Mouse (Mus musculus): ENCODE results near the gene Fbln2. TPM values are rescaled to one million over a fixed set of nuclear protein-coding genes. Genes with fewer than 3 reads are reported as not detected.

Gene Fbln2
- polyA plus RNA-seq, 1 experiment from 2014 or later = 9.1 TPM

DNA sequence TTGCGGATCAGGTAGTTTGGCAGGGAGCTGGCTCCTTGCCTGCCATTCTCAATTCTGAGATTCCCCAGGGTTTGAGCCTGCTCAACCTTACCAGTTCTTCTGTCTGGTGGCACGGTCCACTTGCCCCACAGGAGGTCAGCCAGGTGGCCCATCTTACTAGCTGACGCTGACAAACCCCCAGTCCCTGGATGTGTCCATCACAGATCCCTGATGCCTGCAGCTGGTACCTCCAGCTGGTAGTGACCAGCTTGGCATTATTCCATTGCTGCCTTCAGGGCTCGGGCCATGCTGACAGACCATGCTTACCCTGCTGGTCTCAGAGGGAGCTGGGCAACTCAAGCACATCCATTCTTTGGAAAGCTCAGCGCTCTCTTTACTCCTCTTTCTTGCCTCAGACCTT is 18.7 kb downstream of the Fbln2 start:
- no peaks in the 10 kb centered on the region for H3K27me3 ChIP-seq (ENCODE audit: control insufficient read depth, insufficient read depth, low read length)
- WGBS = 78% methylated on average over 5 of the region's 5 CpGs
- H3K9me3 ChIP-seq (ENCODE audit: control insufficient read depth, low read length) = no peaks in the 10 kb centered on the region
- H3K4me1 ChIP-seq (ENCODE audit: control insufficient read depth, insufficient read depth, low read length) = no peaks in the 10 kb centered on the region
- H3K9ac ChIP-seq (replicated peaks; ENCODE audit: low read depth, low read length) = no peak overlapping the region
- no peak overlapping the region for H3K27ac ChIP-seq (ENCODE audit: low read depth, low read length)
- no peak for ATAC-seq (ENCODE audit: low read depth)
- no peak overlapping the region for H3K4me2 ChIP-seq (ENCODE audit: low read depth, low read length)
- H3K4me3 ChIP-seq (ENCODE audit: low read depth, low read length) = no peak overlapping the region
- no peaks in the 10 kb centered on the region for H3K36me3 ChIP-seq (ENCODE audit: control insufficient read depth, insufficient read depth, low read length)

DNA sequence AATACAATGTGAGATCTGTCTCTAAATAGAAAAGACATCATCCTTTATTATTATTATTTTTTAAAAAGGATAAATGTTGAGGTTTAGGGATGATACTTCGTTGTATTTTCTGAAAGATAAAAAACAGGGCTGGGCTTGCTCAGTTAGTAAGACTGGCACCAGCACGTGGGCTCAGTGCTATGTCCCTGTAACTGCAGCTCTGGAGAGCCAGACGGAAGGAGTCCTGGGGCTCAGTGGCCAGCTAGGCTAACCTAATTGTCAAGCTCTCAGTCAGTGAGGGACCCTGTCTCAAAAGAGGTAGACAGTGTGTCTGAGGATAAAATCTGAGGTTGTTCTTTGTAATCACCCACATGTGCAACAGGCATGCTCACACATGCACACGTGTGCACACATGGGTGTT is 19.3 kb downstream of the Fbln2 start:
- Histone ChIP-seq H3K27me3 (ENCODE audit: control insufficient read depth, insufficient read depth, low read length) (no peaks in the 10 kb centered on the region), H3K4me2 (ENCODE audit: low read depth, low read length) (no peak overlapping the region), H3K4me3 (ENCODE audit: low read depth, low read length) (no peak overlapping the region), H3K9ac (replicated peaks; ENCODE audit: low read depth, low read length) (no peak overlapping the region), H3K36me3 (ENCODE audit: control insufficient read depth, insufficient read depth, low read length) (no peaks in the 10 kb centered on the region), H3K9me3 (ENCODE audit: control insufficient read depth, low read length) (no peaks in the 10 kb centered on the region), H3K27ac (ENCODE audit: low read depth, low read length) (no peak overlapping the region), H3K4me1 (ENCODE audit: control insufficient read depth, insufficient read depth, low read length) (no peaks in the 10 kb centered on the region)
- WGBS = 79% methylated on average over 4 of the region's 4 CpGs
- no peak for ATAC-seq (ENCODE audit: low read depth)

- Histone ChIP-seq H3K36me3 (ENCODE audit: control insufficient read depth, insufficient read depth, low read length) (no peaks in the 10 kb centered on the region), H3K4me3 (ENCODE audit: low read depth, low read length) (no peak overlapping the region), H3K4me2 (ENCODE audit: low read depth, low read length) (no peak overlapping the region), H3K4me1 (ENCODE audit: control insufficient read depth, insufficient read depth, low read length) (no peaks in the 10 kb centered on the region), H3K9ac (replicated peaks; ENCODE audit: low read depth, low read length) (no peak overlapping the region), H3K9me3 (ENCODE audit: control insufficient read depth, low read length) (no peaks in the 10 kb centered on the region), H3K27me3 (ENCODE audit: control insufficient read depth, insufficient read depth, low read length) (no peaks in the 10 kb centered on the region), H3K27ac (ENCODE audit: low read depth, low read length) (no peak overlapping the region)
- 87% methylated on average over 12 of the region's 12 CpGs for WGBS
- no peak for ATAC-seq (ENCODE audit: low read depth)
These were observed 20.8 kb downstream of the Fbln2 start for GRCm38 (mm10) chr6:91233011-91233410.

- no peak for ATAC-seq (ENCODE audit: low read depth)
- no peak overlapping the region for H3K27ac ChIP-seq (ENCODE audit: low read depth, low read length)
- H3K4me3 ChIP-seq (ENCODE audit: low read depth, low read length) = no peak overlapping the region
These were observed 21.3 kb downstream of the Fbln2 start for GRCm38 (mm10) chr6:91233424-91234015.

DNA sequence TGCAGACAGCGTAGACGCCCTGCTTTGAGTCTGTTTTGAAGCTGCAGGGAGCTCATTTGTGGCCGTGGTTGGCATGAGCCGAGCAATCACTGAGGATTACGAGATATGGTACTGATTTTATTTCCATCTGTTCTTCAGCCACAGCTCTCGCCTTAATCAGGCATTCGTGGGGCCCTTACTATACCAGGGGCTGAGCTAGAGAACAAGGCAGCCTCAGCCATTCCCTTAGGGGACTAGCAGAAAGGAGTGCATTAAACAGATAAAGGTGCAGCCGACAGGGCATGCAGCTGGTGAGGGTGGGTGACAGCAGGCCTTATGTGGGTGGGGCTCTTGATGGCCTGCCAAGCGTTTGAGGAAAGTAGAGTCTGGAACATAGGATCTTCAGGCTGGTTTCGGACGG is 23.8 kb downstream of the Fbln2 start:
- Histone ChIP-seq H3K36me3 (ENCODE audit: control insufficient read depth, insufficient read depth, low read length) (no peaks in the 10 kb centered on the region), H3K27me3 (ENCODE audit: control insufficient read depth, insufficient read depth, low read length) (no peaks in the 10 kb centered on the region), H3K27ac (ENCODE audit: low read depth, low read length) (no peak overlapping the region), H3K9me3 (ENCODE audit: control insufficient read depth, low read length) (no peaks in the 10 kb centered on the region), H3K4me3 (ENCODE audit: low read depth, low read length) (no peak overlapping the region), H3K9ac (replicated peaks; ENCODE audit: low read depth, low read length) (no peak overlapping the region), H3K4me2 (ENCODE audit: low read depth, low read length) (no peak overlapping the region), H3K4me1 (ENCODE audit: control insufficient read depth, insufficient read depth, low read length) (no peaks in the 10 kb centered on the region)
- 46% methylated on average over 11 of the region's 11 CpGs for WGBS
- ATAC-seq (ENCODE audit: low read depth) = no peak

More at GRCm38 (mm10) chr6:91233424-91234015, 21.3 kb downstream of the Fbln2 start:
- H3K4me1 ChIP-seq (ENCODE audit: control insufficient read depth, insufficient read depth, low read length) = no peaks in the 10 kb centered on the region
- no peaks in the 10 kb centered on the region for H3K9me3 ChIP-seq (ENCODE audit: control insufficient read depth, low read length)
- no peaks in the 10 kb centered on the region for H3K27me3 ChIP-seq (ENCODE audit: control insufficient read depth, insufficient read depth, low read length)
- WGBS = 58% methylated on average over 10 of the region's 10 CpGs
- no peak overlapping the region for H3K4me2 ChIP-seq (ENCODE audit: low read depth, low read length)
- H3K36me3 ChIP-seq (ENCODE audit: control insufficient read depth, insufficient read depth, low read length) = no peaks in the 10 kb centered on the region
- H3K9ac ChIP-seq (replicated peaks; ENCODE audit: low read depth, low read length) = no peak overlapping the region

GRCm38 (mm10) chr6:91236429-91236828 is 24.2 kb downstream of the Fbln2 start:
- Histone ChIP-seq H3K4me2 (ENCODE audit: low read depth, low read length) (no peak overlapping the region), H3K4me1 (ENCODE audit: control insufficient read depth, insufficient read depth, low read length) (no peaks in the 10 kb centered on the region), H3K36me3 (ENCODE audit: control insufficient read depth, insufficient read depth, low read length) (no peaks in the 10 kb centered on the region), H3K9me3 (ENCODE audit: control insufficient read depth, low read length) (no peaks in the 10 kb centered on the region), H3K9ac (replicated peaks; ENCODE audit: low read depth, low read length) (no peak overlapping the region), H3K4me3 (ENCODE audit: low read depth, low read length) (no peak overlapping the region), H3K27me3 (ENCODE audit: control insufficient read depth, insufficient read depth, low read length) (no peaks in the 10 kb centered on the region), H3K27ac (ENCODE audit: low read depth, low read length) (no peak overlapping the region)
- ATAC-seq (ENCODE audit: low read depth) = no peak
- 42% methylated on average over 6 of the region's 6 CpGs for WGBS

- Histone ChIP-seq H3K27ac (ENCODE audit: low read depth, low read length) (no peak overlapping the region), H3K9ac (replicated peaks; ENCODE audit: low read depth, low read length) (no peak overlapping the region), H3K4me2 (ENCODE audit: low read depth, low read length) (no peak overlapping the region), H3K9me3 (ENCODE audit: control insufficient read depth, low read length) (no peaks in the 10 kb centered on the region), H3K4me1 (ENCODE audit: control insufficient read depth, insufficient read depth, low read length) (no peaks in the 10 kb centered on the region), H3K4me3 (ENCODE audit: low read depth, low read length) (no peak overlapping the region), H3K27me3 (ENCODE audit: control insufficient read depth, insufficient read depth, low read length) (no peaks in the 10 kb centered on the region), H3K36me3 (ENCODE audit: control insufficient read depth, insufficient read depth, low read length) (no peaks in the 10 kb centered on the region)
- WGBS = 57% methylated on average over 2 of the region's 2 CpGs
- ATAC-seq (ENCODE audit: low read depth) = no peak
These were observed 25.0 kb downstream of the Fbln2 start for GRCm38 (mm10) chr6:91237273-91237672.

- H3K4me3 ChIP-seq (ENCODE audit: low read depth, low read length) = no peak overlapping the region
- ATAC-seq (ENCODE audit: low read depth) = no peak
- no peaks in the 10 kb centered on the region for H3K36me3 ChIP-seq (ENCODE audit: control insufficient read depth, insufficient read depth, low read length)
- H3K4me1 ChIP-seq (ENCODE audit: control insufficient read depth, insufficient read depth, low read length) = peaks cover 13% of the 10 kb centered on the region
- H3K27me3 ChIP-seq (ENCODE audit: control insufficient read depth, insufficient read depth, low read length) = no peaks in the 10 kb centered on the region
- no peaks in the 10 kb centered on the region for H3K9me3 ChIP-seq (ENCODE audit: control insufficient read depth, low read length)
- no peak overlapping the region for H3K4me2 ChIP-seq (ENCODE audit: low read depth, low read length)
- H3K9ac ChIP-seq (replicated peaks; ENCODE audit: low read depth, low read length) = no peak overlapping the region
- WGBS = 60% methylated on average over 2 of the region's 2 CpGs
- H3K27ac ChIP-seq (ENCODE audit: low read depth, low read length) = no peak overlapping the region
These were observed 28.3 kb downstream of the Fbln2 start for GRCm38 (mm10) chr6:91240537-91240936.

DNA sequence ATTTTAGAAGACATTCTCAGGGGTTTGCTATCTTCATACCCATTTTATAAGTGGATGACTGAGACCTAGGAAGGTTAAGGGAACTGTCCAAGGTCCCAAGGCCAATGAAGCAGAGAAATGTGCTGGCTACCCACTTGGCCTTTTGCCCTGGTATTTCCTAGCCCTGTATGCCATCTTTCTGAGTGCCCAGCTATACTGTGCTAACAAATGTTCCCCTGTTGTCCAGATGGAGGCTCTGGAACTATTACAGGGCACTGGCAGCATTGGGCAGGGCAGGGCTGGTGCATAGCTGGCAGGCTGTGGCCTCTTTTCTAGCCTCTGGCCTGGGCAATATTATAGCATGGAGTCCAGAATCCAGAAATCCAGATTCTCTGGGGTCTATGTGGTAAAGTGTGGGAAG is 28.7 kb downstream of the Fbln2 start:
- no peak overlapping the region for H3K4me3 ChIP-seq (ENCODE audit: low read depth, low read length)
- no peak overlapping the region for H3K27ac ChIP-seq (ENCODE audit: low read depth, low read length)
- H3K4me1 ChIP-seq (ENCODE audit: control insufficient read depth, insufficient read depth, low read length) = peaks cover 13% of the 10 kb centered on the region
- H3K27me3 ChIP-seq (ENCODE audit: control insufficient read depth, insufficient read depth, low read length) = no peaks in the 10 kb centered on the region
- no peak for ATAC-seq (ENCODE audit: low read depth)
- no peak overlapping the region for H3K9ac ChIP-seq (replicated peaks; ENCODE audit: low read depth, low read length)
- H3K36me3 ChIP-seq (ENCODE audit: control insufficient read depth, insufficient read depth, low read length) = no peaks in the 10 kb centered on the region
- no peaks in the 10 kb centered on the region for H3K9me3 ChIP-seq (ENCODE audit: control insufficient read depth, low read length)
- no peak overlapping the region for H3K4me2 ChIP-seq (ENCODE audit: low read depth, low read length)

Measured in neural tube, embryonic 14.5 days (tissue).